Mouse (Mus musculus) heart, adult 9 months (tissue): Measurements from ENCODE around the gene Sh2b2.

Experiments
- DNase-seq, 2 experiments: peaks; one replicate each; pipeline ENCODE4 v3.0.0; 2022; ENCODE audit warnings: low spot score in 2 of 2

Gene Sh2b2

DNA sequence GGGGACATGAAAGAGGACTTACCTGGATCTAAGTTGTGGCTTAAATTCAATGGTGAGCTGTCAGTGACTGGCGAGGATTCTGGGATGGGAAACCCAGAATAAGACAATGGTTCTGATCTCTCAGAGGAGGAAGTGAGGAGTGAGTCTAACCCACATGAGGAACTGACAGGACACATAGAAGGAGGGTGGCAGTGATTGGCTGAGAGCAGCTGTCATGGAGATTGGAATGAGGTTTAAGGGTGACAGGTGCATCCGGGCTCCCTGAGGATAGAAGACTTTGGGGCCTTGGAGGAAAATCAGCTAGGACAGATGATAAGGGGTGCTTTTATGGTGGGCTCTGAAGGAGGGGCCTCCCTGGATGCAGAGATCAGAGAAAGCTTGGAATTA, at the start of gene Sh2b2:
Gene Sh2b2, minus strand, starts transcription at position 105 of the 387 bp plus-strand sequence.
- peak in 1 of 2 experiments; percentile 25 for DNase-seq

- DNase-seq: peak in 1 of 2 experiments; percentile 12
Measured at GRCm38 (mm10) chr5:136292971-136293418, 46.6 kb upstream of the Sh2b2 start.

GRCm38 (mm10) chr5:136292361-136292760, 46.0 kb upstream of the Sh2b2 start:
- no peak for DNase-seq

- no peak for DNase-seq
Measured at GRCm38 (mm10) chr5:136291562-136291961, 45.2 kb upstream of the Sh2b2 start.

GRCm38 (mm10) chr5:136289776-136290175, 43.4 kb upstream of the Sh2b2 start:
- DNase-seq: no peak

- no peak for DNase-seq
Measured at GRCm38 (mm10) chr5:136288351-136289081, 42.2 kb upstream of the Sh2b2 start.

GRCm38 (mm10) chr5:136286566-136286965, 40.2 kb upstream of the Sh2b2 start:
- DNase-seq: no peak

DNA sequence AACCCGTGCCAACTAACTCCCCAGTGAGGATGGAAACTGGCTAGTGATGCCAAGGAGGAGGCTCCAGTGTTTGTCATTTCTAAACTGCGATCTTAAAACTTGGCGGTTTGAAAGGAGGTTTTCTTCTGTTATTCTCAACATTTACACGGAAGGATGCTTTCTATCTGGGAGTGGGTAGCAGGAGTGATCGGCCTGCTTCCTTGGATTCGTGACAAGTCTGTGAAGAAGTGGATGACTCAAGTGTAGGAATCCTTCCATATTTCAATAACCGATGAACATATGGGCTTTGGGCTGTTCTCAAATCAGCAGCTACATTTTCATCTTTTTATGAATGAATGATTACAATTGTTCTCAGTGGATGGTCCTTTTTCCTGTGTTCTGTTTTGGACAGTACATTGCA, 38.8 kb upstream of the Sh2b2 start:
- no peak for DNase-seq

DNA sequence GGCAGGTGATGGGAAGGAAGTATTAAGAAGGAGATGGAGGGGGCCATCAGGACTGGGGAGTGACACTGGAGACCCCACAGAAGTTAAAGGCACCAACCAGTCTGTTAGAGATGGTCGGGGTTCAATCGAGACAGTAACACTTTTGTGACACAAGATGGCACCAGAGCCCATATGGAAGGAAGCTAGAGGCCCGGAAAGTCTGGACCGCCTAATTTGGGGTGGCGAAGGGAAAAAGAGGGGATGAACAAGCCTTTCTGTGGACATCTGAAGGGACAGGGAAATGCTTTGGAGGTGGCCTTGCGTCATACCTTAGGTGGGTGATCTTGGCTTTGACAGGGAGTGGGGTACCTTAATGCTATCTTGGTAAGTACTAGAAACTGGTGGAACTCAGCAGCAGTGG, 35.0 kb upstream of the Sh2b2 start:
- DNase-seq: no peak

DNA sequence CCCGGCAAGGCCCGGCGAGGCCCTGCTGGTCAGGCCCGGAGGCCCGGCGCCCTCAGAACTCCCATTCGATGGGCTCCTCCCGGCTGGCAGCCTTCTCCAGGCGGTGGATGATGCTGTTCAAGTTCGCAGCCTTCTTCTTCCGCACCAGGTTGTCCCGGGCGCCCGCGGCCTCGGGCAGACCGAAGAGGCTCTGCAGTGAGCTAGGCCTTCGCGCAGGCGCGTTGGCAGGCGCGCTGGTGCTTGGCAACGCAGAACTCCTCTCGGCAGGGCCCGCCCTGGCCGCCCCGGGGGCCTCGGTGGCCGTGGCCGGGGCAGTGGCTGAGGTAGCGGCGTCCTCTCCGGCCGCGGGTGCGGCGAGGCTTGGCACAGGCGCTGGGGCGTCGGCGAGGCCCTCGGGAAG, 28.4 kb upstream of the Sh2b2 start:
- DNase-seq: no peak

GRCm38 (mm10) chr5:136269937-136270336, 23.6 kb upstream of the Sh2b2 start:
- DNase-seq: no peak

DNA sequence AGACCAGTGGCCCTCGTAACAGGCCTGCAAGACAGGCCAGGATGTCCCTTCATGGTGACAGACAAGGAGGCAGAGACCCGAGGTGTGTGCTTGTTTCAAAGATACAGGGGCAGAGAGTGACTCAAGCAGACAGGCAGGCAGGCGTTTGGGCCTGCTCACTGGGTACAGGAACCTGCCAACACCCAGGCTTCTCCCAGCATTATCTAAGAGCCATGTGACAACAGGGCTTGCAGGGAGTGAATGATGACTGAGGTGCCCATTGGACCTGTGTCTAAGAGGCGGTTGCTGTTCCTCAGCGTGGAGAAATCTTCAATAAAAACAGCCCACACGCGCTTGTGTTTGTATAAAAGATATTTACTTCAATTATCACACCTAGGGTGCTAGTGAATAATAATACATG, 19.7 kb upstream of the Sh2b2 start:
- no peak for DNase-seq

DNA sequence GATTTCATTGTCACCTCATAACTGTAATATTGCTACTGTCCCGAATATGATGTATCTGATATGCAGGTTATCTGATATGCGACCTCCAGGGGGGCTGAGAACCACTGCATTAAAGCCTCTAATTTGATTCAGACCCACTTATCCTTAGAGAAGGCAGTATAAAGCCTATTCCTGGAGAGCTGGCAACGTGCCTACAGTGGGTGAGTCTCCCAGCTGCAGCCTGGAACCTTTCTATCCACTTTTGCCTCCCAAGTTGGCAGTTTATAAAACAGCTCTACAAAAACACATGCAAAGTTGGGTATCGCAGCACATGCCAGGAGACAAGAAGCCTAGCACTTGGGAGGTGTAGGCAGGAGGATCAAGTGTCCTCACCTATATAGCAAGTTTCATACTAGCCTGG, 17.0 kb upstream of the Sh2b2 start:
- DNase-seq: no peak

GRCm38 (mm10) chr5:136258919-136259318, 12.6 kb upstream of the Sh2b2 start:
- DNase-seq: peak; percentile 20 to 48

GRCm38 (mm10) chr5:136252899-136253298, 6.5 kb upstream of the Sh2b2 start:
- DNase-seq: peak; percentile 61 to 65

GRCm38 (mm10) chr5:136251004-136251403, 4.6 kb upstream of the Sh2b2 start:
- DNase-seq: no peak

- DNase-seq: no peak
Measured at GRCm38 (mm10) chr5:136248441-136248840, 2.1 kb upstream of the Sh2b2 start.

- DNase-seq: no peak
Measured at GRCm38 (mm10) chr5:136245541-136246451, 560 bp downstream of the Sh2b2 start.

DNA sequence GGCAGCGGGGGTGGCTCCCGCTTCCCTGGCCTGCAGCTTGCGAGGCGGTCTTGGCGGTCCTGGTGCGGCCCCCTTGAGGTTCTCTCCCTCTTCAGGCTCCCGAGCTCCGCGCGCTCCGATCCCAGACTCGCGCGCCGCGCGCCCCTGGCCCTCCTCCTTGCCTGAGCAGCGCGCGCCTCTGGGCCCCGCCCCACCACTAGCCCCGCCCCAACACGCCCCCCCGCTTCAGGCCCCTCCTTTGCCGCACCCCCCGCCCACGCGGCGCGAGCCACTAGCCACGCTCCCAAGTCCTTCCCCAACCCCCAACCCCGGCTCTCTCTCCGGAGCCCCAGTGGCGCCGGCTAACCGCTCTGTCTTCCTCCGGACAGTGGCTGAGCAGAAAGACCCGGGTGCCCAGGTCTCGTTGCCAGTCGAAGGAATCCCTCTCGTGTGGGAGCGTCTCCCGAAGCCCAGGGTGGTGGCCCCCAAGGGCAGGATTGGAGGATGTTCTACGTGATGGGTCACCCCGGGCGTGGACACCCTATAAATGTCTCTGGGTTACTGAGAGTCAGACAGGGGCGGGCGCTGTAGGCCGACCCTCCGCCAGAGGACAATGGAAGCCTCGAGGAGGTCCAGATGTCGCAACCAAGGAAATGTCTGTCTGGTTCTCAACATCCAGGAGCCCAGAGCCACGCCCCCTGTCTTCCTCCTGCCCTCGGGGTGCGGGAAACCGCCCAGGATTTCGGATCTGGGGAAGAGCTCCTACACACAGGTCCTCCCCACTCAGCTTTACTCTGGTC, 1.4 kb downstream of the Sh2b2 start:
- peak; percentile 74 to 76 for DNase-seq

DNA sequence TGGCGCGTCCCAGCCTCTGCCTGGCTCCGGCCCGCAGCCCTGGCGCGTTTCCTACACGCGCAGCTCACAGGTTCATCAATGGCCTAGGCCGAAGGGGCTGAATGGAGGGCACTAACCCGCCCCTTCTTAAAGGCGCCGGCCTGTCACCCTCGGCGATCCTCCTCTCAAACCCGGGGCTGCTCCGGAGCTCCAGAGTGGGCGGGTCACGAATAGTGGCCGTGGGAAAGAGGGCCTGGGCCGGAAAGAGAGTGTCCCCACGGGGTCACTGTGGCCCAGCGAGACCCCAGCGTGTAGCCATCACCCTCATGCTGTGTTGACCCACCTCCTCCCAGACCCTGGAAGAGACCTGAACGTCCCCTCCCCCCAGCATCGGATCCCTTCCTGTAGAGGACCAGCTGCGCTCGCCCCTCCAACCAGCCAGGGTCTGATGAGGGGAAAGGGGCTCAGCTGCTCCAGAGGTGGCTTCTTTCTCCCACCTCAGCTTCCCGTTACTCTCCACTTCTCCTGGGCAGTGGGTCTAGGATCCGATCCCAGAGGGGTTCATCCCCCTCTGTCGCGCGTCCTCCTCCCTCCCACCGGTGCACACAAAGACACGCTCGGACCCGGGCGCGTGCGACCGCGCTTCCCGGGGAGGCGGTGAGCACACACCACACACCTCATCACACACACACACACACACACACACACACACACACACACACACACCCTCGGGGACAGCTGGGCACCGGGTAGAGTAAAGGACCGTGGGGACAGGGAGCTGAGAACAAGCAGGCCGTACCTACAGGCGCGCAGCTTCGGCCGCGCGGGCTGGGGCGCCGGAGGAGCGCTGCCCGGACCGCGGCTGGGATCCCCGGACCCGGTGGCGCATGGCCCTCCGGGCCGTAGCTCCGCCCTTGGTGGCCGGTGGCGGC, 2.2 kb downstream of the Sh2b2 start:
- DNase-seq: no peak

DNA sequence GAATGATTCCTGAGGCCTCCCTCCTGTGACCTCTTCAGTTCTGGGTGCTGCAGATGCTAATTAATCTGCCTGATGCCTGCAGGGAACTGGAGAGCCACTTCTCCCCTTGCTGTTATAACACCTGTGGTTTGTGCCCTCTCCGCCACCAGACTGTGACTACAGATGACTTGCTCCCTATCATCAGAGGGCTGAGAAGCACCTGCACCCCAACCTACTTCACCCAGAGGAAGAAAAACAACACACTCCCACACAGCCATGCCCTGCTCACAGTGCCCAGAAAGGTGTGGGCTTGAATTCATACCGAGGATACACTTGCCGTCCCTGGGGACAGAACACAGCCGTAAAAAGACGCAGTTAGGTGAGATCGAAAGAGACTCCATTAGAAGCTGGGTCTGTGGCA, 5.2 kb downstream of the Sh2b2 start:
- no peak for DNase-seq
